ENCODE assay signal across 8 mouse cellular contexts in the genomic region with DNA sequence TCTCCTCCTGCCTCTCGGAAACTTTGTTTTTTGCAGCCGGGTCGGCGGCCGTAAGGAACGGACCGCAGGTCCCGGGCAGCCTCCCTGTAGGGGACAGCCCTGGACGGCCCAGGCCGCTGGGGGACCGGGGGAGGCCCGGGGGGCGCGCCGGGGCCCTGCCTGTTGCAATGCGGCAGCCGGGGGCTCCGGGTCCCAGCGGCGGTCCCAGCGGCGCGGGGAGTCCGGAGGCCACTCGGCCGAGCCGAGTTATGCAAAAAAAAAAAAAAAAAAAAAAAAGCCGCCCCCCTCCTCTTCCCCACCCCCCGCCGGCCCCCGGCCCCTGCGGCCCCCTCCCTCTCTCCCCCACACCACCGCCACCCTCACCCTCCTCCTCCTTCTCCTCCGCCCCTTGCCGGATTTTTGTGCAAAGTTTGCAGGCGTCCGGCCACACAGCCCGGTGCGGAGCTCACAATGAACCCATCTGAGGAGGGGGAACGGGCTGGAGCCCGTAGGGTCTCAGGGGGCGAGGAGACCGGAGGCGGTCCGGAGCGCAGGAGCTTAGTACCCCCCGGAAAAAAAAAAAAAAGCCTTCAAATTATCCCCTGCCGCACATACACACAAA. TPM values are rescaled to one million over a fixed set of nuclear protein-coding genes. Genes with fewer than 3 reads are reported as not detected.
DNase-seq lines count a peak whose midpoint lies in the region.

Gene Zfp423 (minus strand): TSS at position 276 of the 601 bp plus-strand sequence.

- intact Hi-C loops in gastrocnemius, postnatal 36 days (cut with DNase I), result loop anchor here (2.0 kb wide), 1 partner anchor 21 kb away; no protein-coding TSS in a partner anchor

- DNase-seq in right cerebral cortex, postnatal 25 days, result peak; percentile 24
- no peak for DNase-seq in right cerebral cortex, adult 2 months (ENCODE audit: low spot score in 2 of 2)
- DNase-seq in cerebellum, postnatal 10 days, result peak; percentile 63 to 73
- DNase-seq in gastrocnemius, postnatal 36 days, result no peak
- DNase-seq in kidney, postnatal 36 days, result peak; percentile 11 to 50
- peak; percentile 57 to 60 for DNase-seq in lung, postnatal 4 days
- DNase-seq in urinary bladder, postnatal 14 days (ENCODE audit: low spot score), result no peak
- no peak for DNase-seq in urinary bladder, postnatal 25 days (ENCODE audit: low spot score)

RNA-seq across cellular contexts. Expression of gene Zfp423, which starts in this region (rescaled TPM):
- 10 to 100 TPM; 11.5 to 19.6 TPM for total RNA-seq in gastrocnemius, postnatal 36 days (2021)

Comparison
In these comparisons a context has a peak if more than half of its experiments do, and no peak if none do; other contexts are left out.
1. DNase-seq: peak in right cerebral cortex, postnatal 25 days (single experiment), cerebellum, postnatal 10 days (2 of 2), kidney, postnatal 36 days (2 of 2) and lung, postnatal 4 days (2 of 2); none in right cerebral cortex, adult 2 months (0 of 2), gastrocnemius, postnatal 36 days (0 of 2), urinary bladder, postnatal 14 days (single experiment) and urinary bladder, postnatal 25 days (single experiment).